Mouse (Mus musculus): ENCODE data around the gene Ptpru.

DNA sequence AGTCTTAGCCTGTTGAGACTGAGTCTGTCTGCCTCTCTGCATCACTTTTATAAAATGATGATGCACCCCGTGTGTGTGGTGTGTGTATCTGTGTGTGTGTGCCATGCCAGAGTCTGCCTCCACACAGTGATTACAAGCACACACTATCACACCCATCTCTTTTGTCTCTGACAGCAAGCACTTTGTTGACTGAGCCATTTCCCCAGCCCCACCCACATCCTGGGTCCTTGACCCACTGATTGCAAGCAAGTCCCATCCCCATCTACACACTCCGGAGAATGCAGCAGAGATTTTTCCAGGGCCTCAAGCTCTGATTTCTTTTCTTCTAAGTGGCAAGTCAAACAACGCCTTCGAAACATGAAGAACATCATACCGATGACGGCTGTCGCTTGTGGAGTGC, 24.3 kb downstream of the Ptpru start:
- TF ChIP-seq CTCF (IDR thresholded peaks at IDR 0.05; ENCODE audit: low read depth) (no peak), EP300 (IDR thresholded peaks at IDR 0.05; ENCODE audit: low read depth) (no peak)
